Comparison of ENCODE assay signal across 20 mouse cellular contexts in the genomic region with DNA sequence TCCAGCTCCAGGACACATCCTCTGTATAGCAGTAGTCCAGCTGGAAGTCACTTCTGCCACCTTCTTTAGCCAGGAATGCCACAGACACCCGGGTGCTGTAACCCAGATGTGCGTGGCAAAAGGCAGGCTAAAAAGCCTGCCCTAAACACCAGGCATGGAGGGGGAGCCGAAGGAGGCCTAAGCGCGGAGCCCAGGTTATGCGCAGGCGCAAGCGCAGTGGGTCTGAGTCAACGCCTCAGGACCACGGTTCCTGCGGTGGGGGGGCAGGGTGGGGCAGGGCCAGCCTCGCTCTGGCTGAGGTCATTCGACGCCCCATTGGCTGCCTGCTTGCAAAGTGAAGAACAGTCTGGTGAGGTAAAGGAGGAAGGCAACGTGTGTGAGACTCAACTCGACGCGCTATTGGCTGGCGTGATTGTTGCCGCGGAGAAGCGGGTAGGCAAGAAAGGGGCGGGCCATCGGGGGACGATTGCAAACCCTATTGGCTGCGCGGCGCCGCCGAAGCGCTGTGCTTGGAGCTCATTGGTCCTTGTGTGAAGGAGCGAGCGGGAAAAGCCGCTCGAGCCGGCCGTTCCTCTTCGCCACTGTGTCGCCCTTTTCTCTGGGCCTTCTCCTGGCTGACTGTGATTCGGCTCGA. TPM values are rescaled to one million over a fixed set of nuclear protein-coding genes. Genes with fewer than 3 reads are reported as not detected.
DNase-seq lines count a peak whose midpoint lies in the region; ATAC-seq and TF ChIP-seq lines count a peak whose summit lies in the region.
"Had no signal": no experiment of that assay in that cellular context is flagged by ENCODE, and none has a peak within 500 bp of the region (broad histone marks: within the 10 kb centered on the region; RNA-seq: fewer than 3 reads in every experiment).

A gene (minus strand): TSS at position 410 of the 634 bp plus-strand sequence.
A gene (plus strand): TSS at position 526 of the 634 bp plus-strand sequence.

- 0 out of 2 replicates have a peak, but pooled peaks cover 2% of the 10 kb centered on the region for H3K9me3 ChIP-seq in kidney, embryonic 16.5 days (ENCODE audit: low read length)
- no peaks in the 10 kb centered on the region for H3K9me3 ChIP-seq in midbrain, postnatal 0 days (ENCODE audit: low read length)

- no peaks in the 10 kb centered on the region for H3K36me3 ChIP-seq in kidney, embryonic 16.5 days (ENCODE audit: insufficient read depth, low read length)
- H3K36me3 ChIP-seq in midbrain, postnatal 0 days (ENCODE audit: insufficient read depth, low read length) = no peaks in the 10 kb centered on the region

- no peak for TF ChIP-seq CTCF in midbrain, postnatal 0 days (IDR thresholded peaks at IDR 0.05)

- ATAC-seq in kidney, embryonic 16.5 days (ENCODE audit: low FRiP score, low TSS enrichment) = 0 out of 2 replicates have a peak, but pooled peaks have one; percentile 23
- ATAC-seq in granulocyte monocyte progenitor cell, adult 5-6 weeks (replicated peaks; ENCODE audit: poor library complexity, severe bottlenecking) = peak; percentile 11; the same call in 1 of the 2 replicates
- ATAC-seq in midbrain, postnatal 0 days (ENCODE audit: low FRiP score) = peak; percentile 51
- ATAC-seq: CD4-positive, CD25-positive, alpha-beta regulatory T cell, adult 4 months had no signal

- H3K4me1 ChIP-seq in kidney, embryonic 16.5 days (ENCODE audit: insufficient read depth, low read length) = no peaks in the 10 kb centered on the region
- H3K4me1 ChIP-seq in midbrain, postnatal 0 days (ENCODE audit: insufficient read depth, low read length) = no peaks in the 10 kb centered on the region

- H3K4me2 ChIP-seq in kidney, embryonic 16.5 days (replicated peaks; ENCODE audit: low read depth, low read length) = no peak within 1 kb of the TSS
- no peak within 1 kb of the TSS for H3K4me2 ChIP-seq in midbrain, postnatal 0 days (ENCODE audit: low read depth, low read length, poor library complexity, severe bottlenecking)

- no peak for DNase-seq in kidney, postnatal 10 days
- peak; percentile 94 for DNase-seq in ZHBTc4 (ENCODE audit: low read depth, low spot score)
- DNase-seq in midbrain, postnatal 0 days (ENCODE audit: low spot score) = no peak
- no peak for DNase-seq in lung, postnatal 14 days
- no peak for DNase-seq in frontal cortex, postnatal 10 days (ENCODE audit: low spot score in 2 of 2)
- no peak for DNase-seq in left cerebral cortex, postnatal 25 days (ENCODE audit: low spot score in 2 of 2)
- DNase-seq: cerebellum, adult 11-12 months; heart, adult 18-20 months; heart, postnatal 14 days; kidney, adult 18-20 months; liver; right cerebral cortex, postnatal 4 days had no signal

- H3K9ac ChIP-seq in kidney, embryonic 16.5 days (replicated peaks; ENCODE audit: low read length) = no peak within 1 kb of the TSS
- H3K9ac ChIP-seq in midbrain, postnatal 0 days (replicated peaks; ENCODE audit: low read length, poor library complexity, severe bottlenecking) = no peak within 1 kb of the TSS

- no peak within 1 kb of the TSS for H3K4me3 ChIP-seq in kidney, embryonic 16.5 days (ENCODE audit: low read length)
- no peak within 1 kb of the TSS for H3K4me3 ChIP-seq in midbrain, postnatal 0 days (ENCODE audit: low read depth, low read length)

- H3K27ac ChIP-seq in kidney, embryonic 16.5 days (ENCODE audit: low read length) = no peak within 1 kb of the TSS
- H3K27ac ChIP-seq in midbrain, postnatal 0 days (ENCODE audit: low read depth, low read length) = no peak within 1 kb of the TSS

- H3K27me3 ChIP-seq in kidney, embryonic 16.5 days (ENCODE audit: insufficient read depth, low read length) = no peaks in the 10 kb centered on the region
- no peaks in the 10 kb centered on the region for H3K27me3 ChIP-seq in midbrain, postnatal 0 days (ENCODE audit: insufficient read depth, low read length)

- intact Hi-C loops in left cerebral cortex, postnatal 25 days (cut with DNase I) = no loop called here

- WGBS in kidney, embryonic 16.5 days = 56% methylated on average over 41 of the region's 41 CpGs
- WGBS in midbrain, postnatal 0 days = 51% methylated on average over 40 of the region's 41 CpGs

RNA-seq across cellular contexts. Expression of the first gene that starts in this region (rescaled TPM):
- polyA plus RNA-seq in kidney, embryonic 16.5 days (2015; fragmentation: Nextera tagmentation; extraction: Ambion mirVana) = not detected in 2 replicates
- total RNA-seq in granulocyte monocyte progenitor cell, adult 5-6 weeks (2014; fragmentation: Nextera tagmentation) = not detected in 2 replicates
- not detected in 2 replicates for total RNA-seq in granulocyte monocyte progenitor cell, adult 5-6 weeks (2017)
- 0.19 TPM in 1 of 2 replicates, not detected in the other for total RNA-seq in midbrain, postnatal 0 days (2014; rRNA removed)
- polyA plus RNA-seq in midbrain, postnatal 0 days (2015; fragmentation: Nextera tagmentation; extraction: Ambion mirVana) = 0.16 and 0.28 TPM in 2 replicates
- not detected for total RNA-seq in left cerebral cortex, postnatal 25 days (2021)
- total RNA-seq: adrenal gland, postnatal 4 days; heart, adult 18-20 months; heart, postnatal 14 days; left cerebral cortex, adult 8-10 months had no signal
- polyA plus RNA-seq: CD4-positive, CD25-positive, alpha-beta regulatory T cell, adult 4 months; embryonic facial prominence, embryonic 11.5 days; lung, embryonic 16.5 days; stomach, embryonic 14.5 days had no signal

RNA-seq across cellular contexts. Expression of the second gene that starts in this region (rescaled TPM):
- polyA plus RNA-seq in kidney, embryonic 16.5 days (2015; fragmentation: Nextera tagmentation; extraction: Ambion mirVana) = not detected in 2 replicates
- total RNA-seq in granulocyte monocyte progenitor cell, adult 5-6 weeks (2014; fragmentation: Nextera tagmentation) = not detected in 2 replicates
- total RNA-seq in granulocyte monocyte progenitor cell, adult 5-6 weeks (2017) = not detected in 2 replicates
- 0.11 TPM in 1 of 2 replicates, not detected in the other for total RNA-seq in midbrain, postnatal 0 days (2014; rRNA removed)
- 0.31 and 0.70 TPM in 2 replicates for polyA plus RNA-seq in midbrain, postnatal 0 days (2015; fragmentation: Nextera tagmentation; extraction: Ambion mirVana)
- not detected for total RNA-seq in left cerebral cortex, postnatal 25 days (2021)
- total RNA-seq: heart, adult 18-20 months; heart, postnatal 14 days; left cerebral cortex, adult 8-10 months had no signal
- polyA plus RNA-seq: CD4-positive, CD25-positive, alpha-beta regulatory T cell, adult 4 months; embryonic facial prominence, embryonic 11.5 days; lung, embryonic 16.5 days; stomach, embryonic 14.5 days had no signal

Comparison
In these comparisons a context has a peak if more than half of its experiments do, and no peak if none do; other contexts are left out.
1. Peak in ATAC-seq in kidney, embryonic 16.5 days; RNA of the genes that start here not detected or under 1 TPM.
2. Peak in ATAC-seq in granulocyte monocyte progenitor cell, adult 5-6 weeks; RNA of the genes that start here not detected or under 1 TPM.
3. Peak in ATAC-seq in midbrain, postnatal 0 days; RNA of the genes that start here not detected or under 1 TPM.